Mouse (Mus musculus): Measurements from ENCODE around the gene Foxc2. TPM values are rescaled to one million over a fixed set of nuclear protein-coding genes. Genes with fewer than 3 reads are reported as not detected.

The Foxc2 gene
- polyA plus RNA-seq, 1 experiment from 2014 or later, result 4.2 TPM

- Histone ChIP-seq H3K9me3 (ENCODE audit: control insufficient read depth, low read length) (no peaks in the 10 kb centered on the region), H3K9ac (ENCODE audit: low read length) (no peak overlapping the region), H3K27me3 (ENCODE audit: control insufficient read depth, insufficient read depth, low read length) (no peaks in the 10 kb centered on the region), H3K4me1 (ENCODE audit: control insufficient read depth, insufficient read depth, low read length) (0 out of 2 replicates have a peak, but pooled peaks cover 5% of the 10 kb centered on the region), H3K36me3 (ENCODE audit: control insufficient read depth, insufficient read depth, low read length) (no peaks in the 10 kb centered on the region), H3K4me2 (ENCODE audit: low read depth, severe bottlenecking) (no peak overlapping the region), H3K27ac (replicated peaks; ENCODE audit: low read depth, low read length) (no peak overlapping the region), H3K4me3 (ENCODE audit: low read depth, low read length) (no peak overlapping the region)
- DNase-seq (ENCODE audit: low spot score) (no peak), ATAC-seq (ENCODE audit: insufficient number of reproducible peaks, low FRiP score, low TSS enrichment, low read depth) (no peak)
- WGBS, result 90% methylated on average over 5 of the region's 5 CpGs
These were observed 45.5 kb downstream of the Foxc2 start for GRCm38 (mm10) chr8:121161437-121161836.

GRCm38 (mm10) chr8:121162413-121162812, 46.4 kb downstream of the Foxc2 start:
- Histone ChIP-seq H3K4me1 (ENCODE audit: control insufficient read depth, insufficient read depth, low read length) (0 out of 2 replicates have a peak, but pooled peaks cover 5% of the 10 kb centered on the region), H3K27ac (replicated peaks; ENCODE audit: low read depth, low read length) (no peak overlapping the region), H3K4me3 (ENCODE audit: low read depth, low read length) (no peak overlapping the region), H3K9ac (ENCODE audit: low read length) (no peak overlapping the region), H3K27me3 (ENCODE audit: control insufficient read depth, insufficient read depth, low read length) (no peaks in the 10 kb centered on the region), H3K36me3 (ENCODE audit: control insufficient read depth, insufficient read depth, low read length) (no peaks in the 10 kb centered on the region), H3K9me3 (ENCODE audit: control insufficient read depth, low read length) (no peaks in the 10 kb centered on the region), H3K4me2 (ENCODE audit: low read depth, severe bottlenecking) (no peak overlapping the region)
- 77% methylated on average over 4 of the region's 4 CpGs for WGBS
- DNase-seq (ENCODE audit: low spot score), result no peak
- ATAC-seq (ENCODE audit: insufficient number of reproducible peaks, low FRiP score, low TSS enrichment, low read depth), result no peak

- WGBS, result 68% methylated on average over 11 of the region's 11 CpGs
- no peak for ATAC-seq (ENCODE audit: insufficient number of reproducible peaks, low FRiP score, low TSS enrichment, low read depth)
- no peaks in the 10 kb centered on the region for H3K27me3 ChIP-seq (ENCODE audit: control insufficient read depth, insufficient read depth, low read length)
- H3K9me3 ChIP-seq (ENCODE audit: control insufficient read depth, low read length), result no peaks in the 10 kb centered on the region
- 0 out of 2 replicates have a peak, but pooled peaks cover 5% of the 10 kb centered on the region for H3K4me1 ChIP-seq (ENCODE audit: control insufficient read depth, insufficient read depth, low read length)
- no peak overlapping the region for H3K4me2 ChIP-seq (ENCODE audit: low read depth, severe bottlenecking)
- H3K4me3 ChIP-seq (ENCODE audit: low read depth, low read length), result no peak overlapping the region
- no peak overlapping the region for H3K9ac ChIP-seq (ENCODE audit: low read length)
- H3K36me3 ChIP-seq (ENCODE audit: control insufficient read depth, insufficient read depth, low read length), result no peaks in the 10 kb centered on the region
- no peak overlapping the region for H3K27ac ChIP-seq (replicated peaks; ENCODE audit: low read depth, low read length)
- DNase-seq (ENCODE audit: low spot score), result no peak
These were observed 47.1 kb downstream of the Foxc2 start for GRCm38 (mm10) chr8:121162906-121163695.

GRCm38 (mm10) chr8:121164017-121164469, 48.1 kb downstream of the Foxc2 start:
- Histone ChIP-seq H3K4me3 (ENCODE audit: low read depth, low read length) (no peak overlapping the region), H3K27me3 (ENCODE audit: control insufficient read depth, insufficient read depth, low read length) (no peaks in the 10 kb centered on the region), H3K27ac (replicated peaks; ENCODE audit: low read depth, low read length) (no peak overlapping the region), H3K9me3 (ENCODE audit: control insufficient read depth, low read length) (no peaks in the 10 kb centered on the region), H3K36me3 (ENCODE audit: control insufficient read depth, insufficient read depth, low read length) (no peaks in the 10 kb centered on the region), H3K9ac (ENCODE audit: low read length) (no peak overlapping the region), H3K4me2 (ENCODE audit: low read depth, severe bottlenecking) (no peak overlapping the region), H3K4me1 (ENCODE audit: control insufficient read depth, insufficient read depth, low read length) (0 out of 2 replicates have a peak, but pooled peaks cover 5% of the 10 kb centered on the region)
- WGBS, result 67% methylated on average over 8 of the region's 8 CpGs
- DNase-seq (ENCODE audit: low spot score) (no peak), ATAC-seq (ENCODE audit: insufficient number of reproducible peaks, low FRiP score, low TSS enrichment, low read depth) (no peak)

- no peak for ATAC-seq (ENCODE audit: insufficient number of reproducible peaks, low FRiP score, low TSS enrichment, low read depth)
- Histone ChIP-seq H3K27ac (replicated peaks; ENCODE audit: low read depth, low read length) (no peak overlapping the region), H3K4me2 (ENCODE audit: low read depth, severe bottlenecking) (no peak overlapping the region), H3K9me3 (ENCODE audit: control insufficient read depth, low read length) (no peaks in the 10 kb centered on the region), H3K4me1 (ENCODE audit: control insufficient read depth, insufficient read depth, low read length) (peaks cover 24% of the 10 kb centered on the region), H3K9ac (ENCODE audit: low read length) (no peak overlapping the region), H3K27me3 (ENCODE audit: control insufficient read depth, insufficient read depth, low read length) (no peaks in the 10 kb centered on the region), H3K36me3 (ENCODE audit: control insufficient read depth, insufficient read depth, low read length) (no peaks in the 10 kb centered on the region), H3K4me3 (ENCODE audit: low read depth, low read length) (no peak overlapping the region)
- WGBS, result 74% methylated on average over 5 of the region's 5 CpGs
- no peak for DNase-seq (ENCODE audit: low spot score)
These were observed 52.1 kb downstream of the Foxc2 start for GRCm38 (mm10) chr8:121168033-121168432.

Small RNA genes lying within 50 kb of the gene (microRNA-seq; reads per million reads assigned to microRNA genes)
- not detected for gene Gm27530

Other genes starting within 250 kb of the Foxc2 start
- gene Foxf1, start 31.8 kb upstream of the Foxc2 start, polyA plus RNA-seq (2014; fragmentation: Nextera tagmentation; extraction: Ambion mirVana), result 0.27 and 0.65 TPM in 2 replicates
- 61.9 and 64.6 TPM in 2 replicates for gene Mthfsd, start 7.8 kb upstream of the Foxc2 start, polyA plus RNA-seq (2014; fragmentation: Nextera tagmentation; extraction: Ambion mirVana)
- gene Foxl1, start 11.8 kb downstream of the Foxc2 start, polyA plus RNA-seq (2014; fragmentation: Nextera tagmentation; extraction: Ambion mirVana), result 0.07 TPM in 1 of 2 replicates, not detected in the other

Measured in limb, embryonic 11.5 days (tissue).